Mouse (Mus musculus) mammary gland, adult 2 months (tissue): Measurements from ENCODE around the gene Serping1. TPM values are rescaled to one million over a fixed set of nuclear protein-coding genes. Genes with fewer than 3 reads are reported as not detected.

ENCODE experiments used
- polyA plus RNA-seq: library from polyadenylated mRNA; depleted of rRNA; stranded (reverse); fragments of >200 nt; gene quantifications from 2 replicates; pipeline ENCODE4 v1.2.3, GENCODE M21; 2012; ENCODE audit warnings: low replicate concordance; rRNA removed

Gene Serping1
- polyA plus RNA-seq, result 611 and 890 TPM in 2 replicates

DNA sequence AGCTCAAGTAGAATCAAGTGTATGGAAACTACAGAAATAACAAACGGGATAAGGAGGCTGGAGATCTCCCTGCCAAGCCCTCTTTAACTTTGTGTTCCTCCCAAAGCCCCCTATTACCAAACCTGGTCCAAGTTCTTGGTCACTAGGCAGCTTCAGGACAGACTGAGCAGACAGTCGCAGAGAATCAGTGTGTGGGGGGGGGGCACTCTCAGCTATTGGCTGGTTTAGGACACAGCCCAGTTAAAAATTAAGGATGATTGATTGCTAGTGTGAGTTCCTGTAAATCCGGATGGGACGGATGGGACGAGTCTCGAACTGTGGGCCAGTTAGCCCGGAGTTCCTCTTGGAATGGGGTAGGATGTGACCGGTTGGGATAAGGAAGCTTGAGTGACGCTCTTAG, at the start of gene Serping1:
TSS of gene Serping1 (minus strand) at position 204 of the 400 bp plus-strand sequence.

DNA sequence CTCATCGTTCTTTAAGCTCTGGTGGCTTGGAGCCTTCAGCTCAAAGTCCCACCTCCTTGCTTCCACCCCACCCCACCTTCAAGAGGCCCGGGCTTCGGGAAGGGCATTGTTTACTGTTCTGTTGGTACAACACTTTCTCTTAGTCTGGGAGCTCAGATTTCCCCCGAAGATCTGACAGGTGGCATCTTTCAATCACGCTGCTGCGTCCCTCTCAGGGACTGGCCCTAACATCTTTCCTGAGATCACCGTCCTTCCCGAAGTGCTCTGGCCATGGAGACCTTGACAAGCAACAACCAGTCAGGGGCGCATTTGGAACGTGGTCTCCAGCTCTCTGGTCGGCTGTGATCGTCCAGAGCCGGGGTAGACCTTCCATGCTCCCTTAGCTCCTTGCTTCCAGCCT, 47.3 kb upstream of the Serping1 start, which contains the start of gene Smtnl1:
TSS of gene Smtnl1 (minus strand) at position 101 of the 400 bp plus-strand sequence.

GRCm38 (mm10) chr2:84798493-84798921, 23.3 kb upstream of the Serping1 start, which contains the start of gene Ube2l6:
Gene Ube2l6 (plus strand): TSS chr2:84798828.

DNA sequence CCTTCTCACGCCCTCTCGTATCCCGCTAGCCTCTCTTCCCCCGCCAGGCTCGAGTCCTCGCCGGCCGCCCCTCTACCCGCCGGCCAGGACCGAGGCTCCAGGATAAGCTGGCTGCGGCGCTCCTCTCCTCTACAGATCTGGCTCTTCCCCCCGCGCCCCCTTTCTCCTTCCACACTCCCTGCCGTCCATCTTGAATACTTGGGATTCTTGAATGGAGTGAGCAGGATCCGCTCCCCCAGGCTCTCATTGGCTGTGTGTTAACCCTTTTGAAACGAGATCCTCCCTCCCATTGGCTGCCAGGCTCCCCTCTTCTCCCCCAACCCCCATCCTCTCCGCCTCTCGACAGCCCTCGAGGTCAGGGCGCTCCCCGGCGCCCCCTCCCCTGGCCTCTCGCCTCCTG, 31.7 kb downstream of the Serping1 start, which contains the start of gene Gm19426:
TSS of gene Gm19426 (minus strand) at position 95 of the 400 bp plus-strand sequence.

DNA sequence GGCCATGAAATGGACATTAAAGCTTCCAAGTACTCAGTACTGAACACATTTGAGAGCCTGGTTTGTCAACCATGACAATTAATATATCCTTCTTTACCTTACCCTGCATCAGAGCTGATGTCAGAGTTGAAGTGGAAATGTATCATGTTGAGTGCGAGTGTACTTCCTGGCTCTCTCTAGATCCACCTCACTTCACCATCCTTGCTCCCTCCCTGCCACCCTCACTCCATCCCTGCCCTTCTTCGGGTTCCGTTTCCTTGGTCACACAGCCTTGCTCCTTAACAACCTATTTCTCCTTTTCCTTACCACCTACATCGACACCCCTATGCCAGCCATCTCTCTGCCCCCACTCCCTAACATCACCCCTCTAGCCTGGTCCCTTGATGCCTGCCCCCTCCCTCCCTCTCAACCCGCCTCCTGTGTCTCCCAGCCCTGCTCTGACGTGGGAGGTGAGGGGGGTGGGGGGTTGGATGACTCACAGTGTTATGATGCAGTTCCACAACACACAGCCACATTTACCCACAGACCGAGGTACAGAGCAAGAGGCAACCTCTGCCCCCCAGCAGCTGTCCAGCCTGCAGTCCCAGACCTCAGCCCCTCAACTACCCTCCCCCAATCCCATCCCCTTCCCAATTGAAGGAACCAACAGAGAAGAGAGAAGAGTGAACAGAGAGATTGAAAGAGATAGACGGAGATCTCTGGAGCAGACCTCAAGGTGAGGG, 41.5 kb downstream of the Serping1 start, which contains the start of gene Ypel4:
TSS of gene Ypel4 (plus strand) at position 480 of the 722 bp plus-strand sequence.

GRCm38 (mm10) chr2:84727172-84727858, 47.9 kb downstream of the Serping1 start, which contains the start of gene Clp1:
Gene Clp1 (minus strand): TSS chr2:84727350.

Other genes starting within 250 kb of the Serping1 start
- gene Ctnnd1, start 124.7 kb downstream of the Serping1 start, polyA plus RNA-seq, result 27.4 and 52.9 TPM in 2 replicates
- gene Btbd18, start 116.4 kb downstream of the Serping1 start, polyA plus RNA-seq, result not detected in 2 replicates
- 29.8 and 68.7 TPM in 2 replicates for gene Selenoh, start 104.7 kb downstream of the Serping1 start, polyA plus RNA-seq
- not detected in 2 replicates for gene Gm28635, start 97.4 kb downstream of the Serping1 start, polyA plus RNA-seq
- 8.2 and 8.9 TPM in 2 replicates for gene Med19, start 97.0 kb downstream of the Serping1 start, polyA plus RNA-seq
- 50.7 and 78.8 TPM in 2 replicates for gene Tmx2, start 96.3 kb downstream of the Serping1 start, polyA plus RNA-seq
- 40.8 and 51.4 TPM in 2 replicates for gene Zdhhc5, start 60.3 kb downstream of the Serping1 start, polyA plus RNA-seq
- gene Clp1, start 48.1 kb downstream of the Serping1 start, polyA plus RNA-seq, result 8.7 and 13.1 TPM in 2 replicates
- gene Ypel4, start 41.4 kb downstream of the Serping1 start, polyA plus RNA-seq, result 9.9 and 12.8 TPM in 2 replicates
- gene Gm19426, start 31.8 kb downstream of the Serping1 start, polyA plus RNA-seq, result 2.1 and 3.1 TPM in 2 replicates
- gene Ube2l6, start 23.4 kb upstream of the Serping1 start, polyA plus RNA-seq, result 26.8 and 39.4 TPM in 2 replicates
- gene Smtnl1, start 47.2 kb upstream of the Serping1 start, polyA plus RNA-seq, result 8.6 TPM in 1 of 2 replicates, not detected in the other
- 22.0 and 45.6 TPM in 2 replicates for gene Timm10, start 51.6 kb upstream of the Serping1 start, polyA plus RNA-seq
- gene Slc43a1, start 63.4 kb upstream of the Serping1 start, polyA plus RNA-seq, result 51.6 and 66.7 TPM in 2 replicates
- 11.3 and 38.0 TPM in 2 replicates for gene Rtn4rl2, start 111.3 kb upstream of the Serping1 start, polyA plus RNA-seq
- gene Slc43a3, start 161.1 kb upstream of the Serping1 start, polyA plus RNA-seq, result 51.9 and 120 TPM in 2 replicates
- 0.33 and 0.89 TPM in 2 replicates for gene Prg2, start 205.0 kb upstream of the Serping1 start, polyA plus RNA-seq
- 0.70 and 0.90 TPM in 2 replicates for gene Prg3, start 212.8 kb upstream of the Serping1 start, polyA plus RNA-seq